Mouse (Mus musculus): ENCODE results near the gene Foxred2. TPM values are rescaled to one million over a fixed set of nuclear protein-coding genes. Genes with fewer than 3 reads are reported as not detected.
A peak's percentile ranks its signal among the peaks of the same experiment; 100 is the strongest.

The Foxred2 gene
- polyA plus RNA-seq, 1 experiment: 18.0 TPM

GRCm38 (mm10) chr15:77970470-77971292 is 14.2 kb upstream of the Foxred2 start, which contains the start of gene Eif3d:
Eif3d (minus strand) TSS chr15:77970813.
- peak; percentile 99 for DNase-seq (ENCODE audit: low read depth)
- TF ChIP-seq CTCF (IDR thresholded peaks at IDR 0.05; ENCODE audit: borderline replicate concordance, extremely low read depth, insufficient read depth, insufficient read length) (no peak), POLR2A (IDR thresholded peaks at IDR 0.05; ENCODE audit: borderline replicate concordance, extremely low read depth, insufficient read depth, insufficient read length, poor library complexity, severe bottlenecking) (peak; percentile 76; the same call in 1 of the 2 replicates)

GRCm38 (mm10) chr15:77969940-77970469 is 13.5 kb upstream of the Foxred2 start:
- no peak for DNase-seq (ENCODE audit: low read depth)
- TF ChIP-seq CTCF (IDR thresholded peaks at IDR 0.05; ENCODE audit: borderline replicate concordance, extremely low read depth, insufficient read depth, insufficient read length): no peak
- no peak for TF ChIP-seq POLR2A (IDR thresholded peaks at IDR 0.05; ENCODE audit: borderline replicate concordance, extremely low read depth, insufficient read depth, insufficient read length, poor library complexity, severe bottlenecking)

GRCm38 (mm10) chr15:77965117-77965528 is 8.6 kb upstream of the Foxred2 start:
- no peak for TF ChIP-seq CTCF (IDR thresholded peaks at IDR 0.05; ENCODE audit: borderline replicate concordance, extremely low read depth, insufficient read depth, insufficient read length)
- TF ChIP-seq POLR2A (IDR thresholded peaks at IDR 0.05; ENCODE audit: borderline replicate concordance, extremely low read depth, insufficient read depth, insufficient read length, poor library complexity, severe bottlenecking): no peak
- no peak for DNase-seq (ENCODE audit: low read depth)

DNA sequence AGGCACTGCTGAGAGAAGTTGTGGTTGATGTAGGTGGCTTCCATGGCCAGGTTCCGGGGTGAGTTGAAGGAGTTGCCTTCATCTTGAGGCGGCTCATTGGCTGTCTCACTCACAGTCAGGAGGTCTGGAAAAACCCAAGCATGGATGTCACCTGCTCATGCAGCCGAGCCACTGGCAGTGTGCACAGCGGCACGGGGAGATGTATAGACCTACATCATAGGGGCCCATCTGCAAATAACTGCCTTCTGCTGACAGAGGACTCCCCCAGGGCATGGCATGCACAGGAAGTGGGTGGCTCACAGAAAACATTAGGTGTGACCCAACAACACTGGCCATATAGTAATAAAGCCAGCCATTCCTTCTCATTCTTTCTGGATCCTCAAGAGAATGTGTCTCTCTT is 5.9 kb upstream of the Foxred2 start:
- TF ChIP-seq POLR2A (IDR thresholded peaks at IDR 0.05; ENCODE audit: borderline replicate concordance, extremely low read depth, insufficient read depth, insufficient read length, poor library complexity, severe bottlenecking) (no peak), CTCF (IDR thresholded peaks at IDR 0.05; ENCODE audit: borderline replicate concordance, extremely low read depth, insufficient read depth, insufficient read length) (no peak)

DNA sequence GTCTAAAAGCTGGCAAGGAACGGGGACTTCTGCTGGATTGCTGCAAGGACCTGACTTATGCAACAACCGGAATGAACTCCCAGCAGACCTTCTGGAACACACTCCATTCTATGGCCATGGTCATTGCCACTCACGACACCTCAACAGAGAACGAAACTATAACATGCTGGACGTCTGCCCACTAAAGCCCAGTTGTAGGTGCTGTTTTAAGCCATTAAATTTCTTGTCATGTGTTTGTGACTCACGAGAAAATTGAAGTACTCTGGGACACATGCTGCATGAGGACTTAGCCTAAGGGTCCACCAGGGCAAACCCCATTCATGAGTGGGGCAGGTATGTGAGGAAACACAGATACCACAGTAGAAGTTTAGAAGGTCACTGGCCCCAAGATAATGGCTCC is 4.2 kb upstream of the Foxred2 start:
- DNase-seq (ENCODE audit: low read depth): no peak
- TF ChIP-seq CTCF (IDR thresholded peaks at IDR 0.05; ENCODE audit: borderline replicate concordance, extremely low read depth, insufficient read depth, insufficient read length) (no peak), POLR2A (IDR thresholded peaks at IDR 0.05; ENCODE audit: borderline replicate concordance, extremely low read depth, insufficient read depth, insufficient read length, poor library complexity, severe bottlenecking) (no peak)

More for the DNA sequence above, 5.9 kb upstream of the Foxred2 start:
- DNase-seq (ENCODE audit: low read depth): no peak

GRCm38 (mm10) chr15:77958071-77958470 is 1.5 kb upstream of the Foxred2 start:
- DNase-seq (ENCODE audit: low read depth): no peak
- TF ChIP-seq POLR2A (IDR thresholded peaks at IDR 0.05; ENCODE audit: borderline replicate concordance, extremely low read depth, insufficient read depth, insufficient read length, poor library complexity, severe bottlenecking): no peak
- no peak for TF ChIP-seq CTCF (IDR thresholded peaks at IDR 0.05; ENCODE audit: borderline replicate concordance, extremely low read depth, insufficient read depth, insufficient read length)

DNA sequence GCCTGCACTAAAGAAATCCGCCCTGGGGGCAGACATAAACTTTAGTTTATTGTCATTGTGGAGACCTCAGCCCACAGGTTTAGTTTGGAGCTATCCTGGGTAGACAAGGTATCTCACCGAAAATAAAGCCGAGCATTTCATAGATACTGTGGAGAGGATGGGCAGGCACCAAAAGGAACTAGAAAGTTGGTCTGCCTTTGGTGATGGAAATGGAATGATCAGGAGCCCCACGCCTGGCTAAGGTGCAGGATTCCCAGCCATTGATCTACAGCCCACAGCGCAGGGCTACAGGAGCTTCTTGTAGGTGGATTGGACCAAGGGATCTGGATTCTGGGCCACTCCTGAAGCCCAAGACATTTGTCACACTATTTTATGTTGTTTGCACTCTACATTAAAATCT is 1.1 kb upstream of the Foxred2 start:
- no peak for TF ChIP-seq CTCF (IDR thresholded peaks at IDR 0.05; ENCODE audit: borderline replicate concordance, extremely low read depth, insufficient read depth, insufficient read length)
- no peak for TF ChIP-seq POLR2A (IDR thresholded peaks at IDR 0.05; ENCODE audit: borderline replicate concordance, extremely low read depth, insufficient read depth, insufficient read length, poor library complexity, severe bottlenecking)
- no peak for DNase-seq (ENCODE audit: low read depth)

GRCm38 (mm10) chr15:77955440-77956403 is 800 bp downstream of the Foxred2 start:
- no peak for TF ChIP-seq CTCF (IDR thresholded peaks at IDR 0.05; ENCODE audit: borderline replicate concordance, extremely low read depth, insufficient read depth, insufficient read length)
- no peak for TF ChIP-seq POLR2A (IDR thresholded peaks at IDR 0.05; ENCODE audit: borderline replicate concordance, extremely low read depth, insufficient read depth, insufficient read length, poor library complexity, severe bottlenecking)
- peak; percentile 50 for DNase-seq (ENCODE audit: low read depth)

DNA sequence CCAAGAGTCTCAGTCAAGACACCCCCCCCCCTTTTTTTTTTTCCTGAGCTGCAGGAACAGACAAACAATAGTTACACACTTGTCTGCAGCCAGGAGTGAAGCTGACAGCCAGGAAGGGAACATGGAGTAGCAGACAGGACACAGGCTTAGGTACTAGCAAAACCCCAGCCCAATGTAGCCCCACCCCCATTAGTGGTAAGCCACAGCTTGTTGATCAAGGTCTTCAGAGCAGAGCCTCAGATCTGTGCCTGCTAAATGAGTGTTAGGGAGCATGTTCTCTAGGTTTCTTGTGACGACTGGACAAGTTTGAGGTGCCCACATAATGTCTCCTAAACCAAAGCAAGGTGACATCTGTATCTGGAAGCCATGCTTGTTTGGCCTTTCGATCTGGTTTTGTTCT is 2.2 kb downstream of the Foxred2 start:
- TF ChIP-seq POLR2A (IDR thresholded peaks at IDR 0.05; ENCODE audit: borderline replicate concordance, extremely low read depth, insufficient read depth, insufficient read length, poor library complexity, severe bottlenecking): no peak
- no peak for TF ChIP-seq CTCF (IDR thresholded peaks at IDR 0.05; ENCODE audit: borderline replicate concordance, extremely low read depth, insufficient read depth, insufficient read length)
- no peak for DNase-seq (ENCODE audit: low read depth)

DNA sequence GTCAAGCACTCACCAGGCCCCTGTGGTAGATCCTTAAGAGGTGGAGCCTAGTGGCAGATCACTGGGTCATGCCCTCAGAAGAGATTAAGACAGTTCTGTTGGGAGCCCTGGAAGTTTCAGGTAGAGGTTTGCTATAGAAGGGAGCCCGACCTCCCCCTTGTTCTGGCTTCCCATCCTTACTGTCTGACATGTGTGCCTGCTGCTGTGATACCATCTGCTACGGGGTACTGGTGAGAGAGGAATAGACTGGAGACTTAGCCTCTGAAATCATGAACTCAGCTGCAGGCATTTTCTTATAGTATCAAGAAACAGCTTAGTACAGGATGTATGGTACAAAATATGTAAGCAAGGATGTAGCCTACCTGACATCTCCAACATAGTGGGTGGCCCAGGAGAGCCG is 3.6 kb downstream of the Foxred2 start:
- TF ChIP-seq POLR2A (IDR thresholded peaks at IDR 0.05; ENCODE audit: borderline replicate concordance, extremely low read depth, insufficient read depth, insufficient read length, poor library complexity, severe bottlenecking) (no peak), CTCF (IDR thresholded peaks at IDR 0.05; ENCODE audit: borderline replicate concordance, extremely low read depth, insufficient read depth, insufficient read length) (no peak)
- no peak for DNase-seq (ENCODE audit: low read depth)

GRCm38 (mm10) chr15:77949061-77949460 is 7.5 kb downstream of the Foxred2 start:
- no peak for DNase-seq (ENCODE audit: low read depth)
- TF ChIP-seq POLR2A (IDR thresholded peaks at IDR 0.05; ENCODE audit: borderline replicate concordance, extremely low read depth, insufficient read depth, insufficient read length, poor library complexity, severe bottlenecking) (no peak), CTCF (IDR thresholded peaks at IDR 0.05; ENCODE audit: borderline replicate concordance, extremely low read depth, insufficient read depth, insufficient read length) (no peak)

Data from brain, embryonic 14.5 days (tissue).